In the genomic region with DNA sequence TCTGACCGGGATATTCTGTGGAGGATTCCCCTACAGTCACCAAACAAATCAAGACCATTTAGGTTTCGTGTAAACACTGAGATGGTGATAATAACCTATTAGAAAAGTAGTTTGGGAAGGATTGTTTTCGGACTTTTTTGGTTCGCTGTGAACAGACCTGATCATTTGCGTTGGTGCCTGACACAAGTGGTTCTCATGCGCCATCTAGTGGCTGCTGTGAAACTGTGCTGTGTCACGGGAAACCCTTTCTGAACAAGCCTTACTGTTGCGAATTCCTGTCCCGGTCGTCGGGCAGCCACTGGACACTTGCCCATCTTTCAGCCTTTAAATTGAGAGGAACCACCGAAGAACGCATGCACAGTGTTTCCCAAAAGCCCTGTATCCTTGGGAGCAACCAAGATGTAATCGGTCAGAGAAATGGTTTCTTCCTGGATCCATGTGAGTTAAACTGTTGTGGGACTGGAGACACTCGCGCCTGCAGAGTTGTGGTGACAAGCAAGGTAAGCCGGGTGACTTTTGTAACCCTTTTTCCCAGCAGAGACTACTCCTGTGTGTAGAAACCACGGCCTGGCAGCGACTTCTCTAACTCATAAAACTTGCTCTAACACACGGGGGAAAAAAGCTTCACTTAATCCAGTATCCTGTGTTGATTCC, we compare ENCODE assay signal across 9 mouse cellular contexts.
DNase-seq lines count a peak whose midpoint lies in the region; ATAC-seq and TF ChIP-seq lines count a peak whose summit lies in the region.
"Had no signal": no experiment of that assay in that cellular context is flagged by ENCODE, and none has a peak within 500 bp of the region (broad histone marks: within the 10 kb centered on the region; RNA-seq: fewer than 3 reads in every experiment).

No protein-coding gene starts in this region.

- peak overlapping the region; percentile 40 for H3K4me2 ChIP-seq in kidney, embryonic 14.5 days (replicated peaks; ENCODE audit: low read depth, low read length)
- H3K4me2 ChIP-seq in limb, embryonic 14.5 days (replicated peaks; ENCODE audit: low read depth, low read length, severe bottlenecking), result peak overlapping the region; percentile 49
- peak overlapping the region; percentile 33 for H3K4me2 ChIP-seq in midbrain, postnatal 0 days (ENCODE audit: low read depth, low read length, poor library complexity, severe bottlenecking)

- H3K36me3 ChIP-seq in heart, embryonic 10.5 days, result no peaks in the 10 kb centered on the region
- no peaks in the 10 kb centered on the region for H3K36me3 ChIP-seq in kidney, embryonic 14.5 days (ENCODE audit: control insufficient read depth, insufficient read depth, low read length)
- H3K36me3 ChIP-seq in limb, embryonic 14.5 days (ENCODE audit: control insufficient read depth, insufficient read depth, low read length), result no peaks in the 10 kb centered on the region
- H3K36me3 ChIP-seq in midbrain, postnatal 0 days (ENCODE audit: insufficient read depth, low read length), result no peaks in the 10 kb centered on the region

- no peaks in the 10 kb centered on the region for H3K9me3 ChIP-seq in heart, embryonic 10.5 days
- no peaks in the 10 kb centered on the region for H3K9me3 ChIP-seq in kidney, embryonic 14.5 days (ENCODE audit: control insufficient read depth, low read length)
- no peaks in the 10 kb centered on the region for H3K9me3 ChIP-seq in limb, embryonic 14.5 days (ENCODE audit: control insufficient read depth, low read length)
- H3K9me3 ChIP-seq in midbrain, postnatal 0 days (ENCODE audit: low read length), result no peaks in the 10 kb centered on the region

- peak; percentile 72 for DNase-seq in CD4-positive helper T cell, adult 2 months (ENCODE audit: low read depth, low spot score)
- DNase-seq in brain, embryonic 14.5 days (ENCODE audit: low read depth), result peak; percentile 96
- DNase-seq in heart, embryonic 10.5 days (ENCODE audit: low spot score), result peak; percentile 92
- peak; percentile 95 for DNase-seq in limb, embryonic 14.5 days (ENCODE audit: low spot score)
- DNase-seq in midbrain, postnatal 0 days (ENCODE audit: low spot score), result peak; percentile 94
- peak; percentile 19 to 60 for DNase-seq in spleen, postnatal 14 days (ENCODE audit: low spot score in 2 of 2)

- H3K27ac ChIP-seq in heart, embryonic 10.5 days, result no peak overlapping the region
- H3K27ac ChIP-seq in kidney, embryonic 14.5 days (ENCODE audit: low read depth, low read length), result no peak overlapping the region
- no peak overlapping the region for H3K27ac ChIP-seq in limb, embryonic 14.5 days (replicated peaks; ENCODE audit: low read depth, low read length)
- H3K27ac ChIP-seq in midbrain, postnatal 0 days (ENCODE audit: low read depth, low read length), result no peak overlapping the region

- TF ChIP-seq CTCF in brain, embryonic 14.5 days (IDR thresholded peaks at IDR 0.05; ENCODE audit: borderline replicate concordance, extremely low read depth, insufficient read depth, insufficient read length), result peak; percentile 95
- peak; percentile 97 for TF ChIP-seq CTCF in midbrain, postnatal 0 days (IDR thresholded peaks at IDR 0.05)

- 0 out of 2 replicates have a peak, but pooled peaks have one; percentile 73 for ATAC-seq in erythroblast, adult 5-6 weeks (replicated peaks; ENCODE audit: low FRiP score, poor library complexity, severe bottlenecking)
- peak; percentile 64; the same call in 1 of the 2 replicates for ATAC-seq in kidney, embryonic 14.5 days (ENCODE audit: low FRiP score, low TSS enrichment)
- peak; percentile 79; the same call in 1 of the 2 replicates for ATAC-seq in limb, embryonic 14.5 days (ENCODE audit: low FRiP score, low read depth)
- ATAC-seq in midbrain, postnatal 0 days (ENCODE audit: low FRiP score), result peak; percentile 62; the same call in 1 of the 2 replicates

- WGBS in heart, embryonic 10.5 days, result 8% methylated on average over 20 of the region's 20 CpGs
- WGBS in kidney, embryonic 14.5 days, result 3% methylated on average over 20 of the region's 20 CpGs
- WGBS in limb, embryonic 14.5 days, result 2% methylated on average over 20 of the region's 20 CpGs
- 6% methylated on average over 20 of the region's 20 CpGs for WGBS in midbrain, postnatal 0 days

- peak overlapping the region; percentile 55; the same call in 1 of the 2 replicates for H3K9ac ChIP-seq in kidney, embryonic 14.5 days (ENCODE audit: low read depth, low read length)
- peak overlapping the region; percentile 44 for H3K9ac ChIP-seq in limb, embryonic 14.5 days (ENCODE audit: low read depth, low read length, severe bottlenecking)
- no peak overlapping the region for H3K9ac ChIP-seq in midbrain, postnatal 0 days (replicated peaks; ENCODE audit: low read length, poor library complexity, severe bottlenecking)

- H3K4me1 ChIP-seq in heart, embryonic 10.5 days, result 0 out of 2 replicates have a peak, but pooled peaks cover 3% of the 10 kb centered on the region
- peaks cover 23% of the 10 kb centered on the region for H3K4me1 ChIP-seq in kidney, embryonic 14.5 days (ENCODE audit: control insufficient read depth, insufficient read depth, low read length)
- peaks cover 8% of the 10 kb centered on the region; the same call in 1 of the 2 replicates for H3K4me1 ChIP-seq in limb, embryonic 14.5 days (ENCODE audit: control insufficient read depth, insufficient read depth, low read length)
- no peaks in the 10 kb centered on the region for H3K4me1 ChIP-seq in midbrain, postnatal 0 days (ENCODE audit: insufficient read depth, low read length)

- peak overlapping the region; percentile 52 for H3K4me3 ChIP-seq in heart, embryonic 10.5 days
- peak overlapping the region; percentile 35 for H3K4me3 ChIP-seq in kidney, embryonic 14.5 days (ENCODE audit: low read length)
- H3K4me3 ChIP-seq in limb, embryonic 14.5 days (replicated peaks; ENCODE audit: low read length), result peak overlapping the region; percentile 33
- H3K4me3 ChIP-seq in midbrain, postnatal 0 days (ENCODE audit: low read depth, low read length), result peak overlapping the region; percentile 17
- H3K4me3 ChIP-seq: erythroblast, embryonic 14.5 days had no signal

- TF ChIP-seq POLR2A in brain, embryonic 14.5 days (IDR thresholded peaks at IDR 0.05; ENCODE audit: borderline replicate concordance, extremely low read depth, insufficient read depth, insufficient read length, poor library complexity, severe bottlenecking), result no peak
- TF ChIP-seq POLR2A in limb, embryonic 14.5 days (IDR thresholded peaks at IDR 0.05; ENCODE audit: borderline replicate concordance, extremely low read depth, insufficient read depth, insufficient read length), result no peak

- H3K27me3 ChIP-seq in heart, embryonic 10.5 days (ENCODE audit: insufficient read depth, poor library complexity, severe bottlenecking), result peaks cover 54% of the 10 kb centered on the region
- no peaks in the 10 kb centered on the region for H3K27me3 ChIP-seq in kidney, embryonic 14.5 days (ENCODE audit: control insufficient read depth, insufficient read depth, low read length)
- peaks cover 37% of the 10 kb centered on the region for H3K27me3 ChIP-seq in limb, embryonic 14.5 days (ENCODE audit: control insufficient read depth, insufficient read depth, low read length)
- peaks cover 50% of the 10 kb centered on the region for H3K27me3 ChIP-seq in midbrain, postnatal 0 days (ENCODE audit: insufficient read depth, low read length)

Comparison
In these comparisons a context has a peak if more than half of its experiments do, and no peak if none do; other contexts are left out.
1. DNase-seq: peak in every context shown above with its lines; median percentile 96 in brain, embryonic 14.5 days; 95 in limb, embryonic 14.5 days; 94 in midbrain, postnatal 0 days; 92 in heart, embryonic 10.5 days; 72 in CD4-positive helper T cell, adult 2 months; 40 in spleen, postnatal 14 days.